Mouse (Mus musculus): ENCODE results near the gene Setd5.

- no peak for TF ChIP-seq POLR2A (IDR thresholded peaks at IDR 0.05; ENCODE audit: low read depth, low read length)
- TF ChIP-seq CTCF (IDR thresholded peaks at IDR 0.05; ENCODE audit: extremely low read depth, insufficient read depth, insufficient read length, insufficient replicate concordance), result no peak
Observed at GRCm38 (mm10) chr6:113041215-113041990, 35.8 kb upstream of the Setd5 start.
